Mouse (Mus musculus) layer of hippocampus, adult 9-10 months (tissue): ENCODE results near the gene Gm20388.
"Not testable (repeated sequence)": the region's sequence is repeated elsewhere in the genome, so short reads cannot be mapped to it uniquely, and the experiment has no call there.

Source experiments
- DNase-seq: peaks from one replicate; pipeline ENCODE4 v3.0.0; 2022; ENCODE audit warnings: low spot score

Gm20388 gene

GRCm38 (mm10) chr8:120341124-120341523, 430.5 kb downstream of the Gm20388 start:
- no peak for DNase-seq

GRCm38 (mm10) chr8:120342847-120343548, 432.4 kb downstream of the Gm20388 start:
- DNase-seq = no peak

GRCm38 (mm10) chr8:120343582-120343981, 432.9 kb downstream of the Gm20388 start:
- no peak for DNase-seq

GRCm38 (mm10) chr8:120344166-120344565, 433.5 kb downstream of the Gm20388 start:
- no peak for DNase-seq

GRCm38 (mm10) chr8:120344583-120344982, 433.9 kb downstream of the Gm20388 start:
- no peak for DNase-seq

- DNase-seq = no peak
Measured at GRCm38 (mm10) chr8:120347734-120348341, 437.2 kb downstream of the Gm20388 start.

GRCm38 (mm10) chr8:120348922-120349321, 438.3 kb downstream of the Gm20388 start:
- no peak for DNase-seq

- no peak for DNase-seq
Measured at GRCm38 (mm10) chr8:120351332-120352071, 440.9 kb downstream of the Gm20388 start.

- DNase-seq = no peak
Measured at GRCm38 (mm10) chr8:120352096-120352495, 441.5 kb downstream of the Gm20388 start.

- DNase-seq = no peak
Measured at GRCm38 (mm10) chr8:120356067-120356466, 445.4 kb downstream of the Gm20388 start.

GRCm38 (mm10) chr8:120357504-120357903, 446.9 kb downstream of the Gm20388 start:
- DNase-seq = no peak

GRCm38 (mm10) chr8:120361301-120361700, 450.7 kb downstream of the Gm20388 start:
- DNase-seq = no peak

GRCm38 (mm10) chr8:120363552-120364071, 453.0 kb downstream of the Gm20388 start:
- no peak for DNase-seq

- DNase-seq = no peak
Measured at GRCm38 (mm10) chr8:120364093-120364725, 453.6 kb downstream of the Gm20388 start.

GRCm38 (mm10) chr8:120366840-120367239, 456.2 kb downstream of the Gm20388 start:
- no peak for DNase-seq

GRCm38 (mm10) chr8:120368191-120368590, 457.6 kb downstream of the Gm20388 start:
- DNase-seq = not testable (repeated sequence)

GRCm38 (mm10) chr8:120368814-120369649, 458.4 kb downstream of the Gm20388 start:
- peak; percentile 56 for DNase-seq

- DNase-seq = no peak
Measured at GRCm38 (mm10) chr8:120369956-120370355, 459.3 kb downstream of the Gm20388 start.

GRCm38 (mm10) chr8:120370461-120370860, 459.8 kb downstream of the Gm20388 start:
- no peak for DNase-seq

GRCm38 (mm10) chr8:120371146-120371545, 460.5 kb downstream of the Gm20388 start:
- DNase-seq = no peak

- no peak for DNase-seq
Measured at GRCm38 (mm10) chr8:120371725-120372457, 461.2 kb downstream of the Gm20388 start.
